Mouse (Mus musculus) WW6 (cell line): ENCODE data around the gene Mprip.

Source experiments
- DNase-seq: peaks from one replicate; pipeline ENCODE4 v3.0.0-alpha.2; 2013; ENCODE audit warnings: low read depth, low spot score

Gene Mprip

DNA sequence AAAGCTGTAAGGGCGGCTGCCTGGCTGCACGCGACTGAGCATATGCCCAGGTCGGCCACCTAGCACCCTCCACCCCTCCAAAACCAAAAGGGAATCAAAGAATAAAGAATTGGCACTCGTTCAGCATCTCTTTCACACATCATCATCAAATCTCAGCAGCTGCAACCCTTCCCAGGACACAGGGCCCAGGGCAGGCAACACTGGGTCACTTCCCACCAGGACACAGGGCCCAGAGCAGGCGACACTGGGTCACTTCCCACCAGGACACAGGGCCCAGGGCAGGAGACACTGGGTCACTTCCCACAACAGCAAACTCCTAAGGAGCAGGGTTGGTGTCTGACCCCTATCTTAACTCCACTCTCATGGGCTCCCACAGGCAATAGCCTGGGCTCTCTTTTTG, 132.3 kb downstream of the Mprip start:
- no peak for DNase-seq

DNA sequence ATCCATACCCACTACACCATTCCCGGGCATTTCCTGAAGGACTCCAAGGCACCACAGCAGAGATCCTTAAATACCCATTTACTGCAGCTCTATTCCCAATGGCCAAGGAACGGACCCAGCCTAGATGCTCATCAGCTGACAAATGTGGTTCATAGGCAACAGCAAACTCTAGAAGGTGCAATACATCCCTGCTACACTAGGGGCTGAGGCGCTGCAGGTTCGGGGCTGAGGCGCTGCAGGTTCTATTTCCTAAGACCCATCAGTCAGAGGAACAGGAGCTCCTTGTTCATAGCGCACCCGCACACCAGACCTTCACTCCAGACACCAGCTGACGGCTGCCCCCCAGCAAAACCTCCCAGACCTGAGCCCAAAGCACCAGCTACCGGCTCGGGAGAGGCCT, 139.3 kb downstream of the Mprip start:
- no peak for DNase-seq

DNA sequence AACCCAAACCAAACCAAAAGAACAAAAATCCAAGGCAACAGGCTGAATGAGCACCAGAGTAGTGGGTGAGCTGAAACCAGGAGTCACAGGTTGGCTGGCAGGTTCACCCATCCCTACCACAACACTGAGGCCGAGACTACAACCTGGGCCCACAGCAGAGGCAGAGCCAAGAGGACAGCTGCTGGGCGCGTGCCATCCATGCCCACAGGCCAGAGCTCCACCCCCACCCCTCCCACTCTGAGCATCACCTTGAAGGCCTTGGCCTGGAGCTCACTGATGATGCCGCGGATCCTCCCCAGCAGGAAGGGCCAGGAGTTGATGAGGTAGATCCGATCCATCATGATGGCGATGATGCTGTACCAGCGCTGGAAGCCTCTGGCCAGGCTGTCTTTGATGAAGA, 140.8 kb downstream of the Mprip start:
- DNase-seq, result no peak

DNA sequence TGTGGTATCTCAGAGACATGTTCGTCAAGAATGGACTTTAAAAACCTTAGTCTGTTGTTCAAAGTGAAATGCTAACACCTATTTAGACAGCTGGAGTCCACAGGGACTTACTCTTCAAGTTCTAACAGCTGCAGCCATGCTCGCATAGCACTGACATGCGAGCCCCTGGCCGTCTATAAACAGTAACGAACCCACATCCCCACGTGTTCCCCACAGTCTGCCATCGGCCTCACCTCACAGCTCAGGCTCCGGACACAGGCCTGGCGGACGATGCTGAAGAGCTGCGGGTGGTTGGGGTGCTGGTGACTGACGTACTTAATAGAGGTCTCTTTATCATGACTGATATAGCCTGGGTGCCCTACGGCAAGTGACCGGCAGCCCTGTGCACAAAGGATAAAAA, 142.4 kb downstream of the Mprip start:
- no peak for DNase-seq

DNA sequence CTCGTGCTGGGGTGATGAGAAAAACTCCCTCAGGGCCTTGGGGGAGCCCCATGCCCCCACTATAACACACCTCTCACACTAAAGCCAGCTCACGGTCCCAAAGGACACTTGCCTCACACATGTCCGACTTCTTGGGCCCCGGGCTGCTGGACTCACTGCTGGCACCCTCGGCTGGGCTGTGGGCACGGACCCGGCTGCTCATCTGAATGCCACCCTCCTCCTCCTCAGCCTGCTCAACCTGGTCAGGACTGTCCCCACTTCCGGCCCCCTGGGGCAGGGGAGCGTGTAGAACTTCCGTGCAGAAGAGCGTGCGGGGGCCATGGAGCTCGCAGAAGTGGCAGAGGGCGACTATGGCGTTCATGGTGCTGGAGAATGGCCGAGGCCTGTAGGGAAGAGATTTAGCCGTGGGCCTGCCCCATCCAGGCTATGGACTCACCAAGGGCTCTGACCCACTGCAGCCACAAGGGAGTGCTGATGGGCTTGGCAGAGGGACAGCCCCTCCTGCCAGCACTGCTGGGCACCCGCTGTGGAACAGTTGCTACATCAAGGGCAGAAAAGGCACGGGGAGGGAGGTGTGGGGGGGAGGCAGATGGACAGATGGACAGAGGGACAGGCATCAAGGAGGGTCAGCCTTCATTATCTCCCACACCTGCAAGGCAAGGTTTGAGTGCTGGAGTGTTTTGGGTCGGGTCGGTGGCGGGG, 143.5 kb downstream of the Mprip start:
- no peak for DNase-seq

DNA sequence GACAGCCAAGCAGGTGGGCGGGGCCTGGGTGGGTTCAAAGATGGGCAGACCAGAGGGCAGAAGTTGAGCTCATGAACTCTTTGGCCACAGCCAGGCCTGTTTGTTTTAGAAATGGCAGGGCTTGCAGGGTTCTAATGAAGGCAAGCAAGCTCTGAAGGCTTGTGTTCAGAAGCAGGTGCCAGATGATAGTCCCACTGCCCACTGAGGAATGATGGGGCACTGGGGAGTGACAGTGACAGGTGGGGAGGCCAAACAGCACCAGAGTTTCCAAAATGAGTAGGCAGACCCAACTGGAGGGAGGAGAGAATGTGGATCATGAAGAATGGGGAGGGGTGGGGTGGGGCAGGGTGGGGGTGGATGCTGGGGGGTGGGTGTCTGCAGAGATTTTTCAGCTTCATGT, 144.2 kb downstream of the Mprip start:
- no peak for DNase-seq

DNA sequence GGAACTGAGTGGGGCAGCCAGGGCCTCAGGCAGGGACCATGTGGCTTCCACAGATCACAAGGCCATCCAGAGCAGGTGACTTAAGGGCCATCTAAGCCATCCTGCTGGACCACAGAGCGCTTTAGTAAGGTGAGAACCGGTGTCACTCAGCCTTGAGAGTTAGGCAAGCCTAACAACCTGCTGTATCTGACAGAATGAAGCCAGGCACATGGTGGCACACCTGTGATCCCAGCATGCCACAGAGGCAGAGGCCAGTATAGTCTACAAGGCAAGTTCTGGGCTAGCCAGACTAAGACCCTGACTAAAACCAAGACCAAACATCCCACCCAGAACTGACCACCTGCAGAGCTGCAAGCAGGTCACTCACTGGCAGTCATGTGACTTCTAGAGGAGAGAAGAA, 144.6 kb downstream of the Mprip start:
- no peak for DNase-seq

DNA sequence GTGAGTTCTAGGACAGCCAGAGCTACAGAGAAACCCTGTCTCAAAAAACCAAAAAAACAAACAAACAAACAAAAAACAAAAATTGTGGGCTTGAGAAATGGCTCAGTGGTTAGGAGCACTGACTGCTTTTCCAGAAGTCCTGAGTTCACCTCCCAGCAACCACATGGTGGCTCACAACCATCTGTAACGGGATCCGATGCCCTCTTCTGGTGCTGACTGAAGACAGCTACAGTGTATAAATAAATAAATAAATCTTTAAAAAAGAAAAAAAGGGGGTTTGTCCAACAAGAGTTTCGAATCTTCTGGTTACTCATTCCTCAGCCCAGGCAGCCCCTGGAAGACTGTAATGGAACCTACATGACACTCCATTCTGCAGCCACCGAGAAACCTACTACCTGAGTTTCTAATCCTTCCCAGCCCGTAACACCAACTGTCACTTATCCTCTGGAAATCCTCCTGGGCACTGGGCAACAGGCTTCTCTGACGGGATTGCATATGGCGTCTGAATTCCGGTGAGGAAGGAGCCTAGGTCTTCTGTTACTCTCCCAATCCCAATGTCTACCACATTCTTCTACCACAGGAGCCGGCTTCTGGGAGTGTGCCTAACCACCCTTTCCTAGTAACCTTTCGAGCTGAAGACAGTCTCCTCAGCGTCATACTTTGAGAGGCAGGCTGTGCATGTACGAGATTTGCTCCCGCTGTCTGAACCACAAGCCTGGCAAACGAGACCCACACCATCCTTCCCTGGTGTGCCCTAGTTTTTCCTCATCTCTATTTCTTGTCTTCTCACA, 147.3 kb downstream of the Mprip start:
- no peak for DNase-seq

DNA sequence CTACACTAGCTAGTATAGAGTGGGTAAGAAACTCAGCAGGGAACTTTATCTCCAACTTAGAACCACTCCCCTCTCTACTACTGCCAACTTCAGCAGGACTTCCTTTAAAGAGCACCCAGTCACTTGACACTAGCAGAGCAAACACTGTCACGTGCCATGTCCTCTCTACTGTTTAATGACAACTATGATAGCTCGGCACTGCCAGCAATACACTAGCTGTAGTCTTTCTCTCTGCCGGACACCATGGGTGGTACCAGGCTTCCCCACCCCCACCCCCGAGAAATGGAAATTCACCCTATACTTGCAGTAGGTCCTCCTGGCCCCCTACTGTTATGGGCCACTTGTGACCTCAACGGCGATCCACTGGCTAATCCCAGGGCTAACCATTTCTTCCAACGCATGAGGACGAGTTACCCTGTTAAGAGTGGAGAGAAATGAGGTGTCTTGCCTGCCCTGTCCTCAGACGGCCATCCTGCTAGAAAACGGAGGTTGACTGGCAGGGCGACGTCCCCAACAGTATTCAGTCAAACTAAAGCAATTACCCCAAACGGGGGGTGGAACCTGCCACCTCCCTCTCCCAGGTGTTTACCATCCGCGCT, 148.1 kb downstream of the Mprip start:
- no peak for DNase-seq

DNA sequence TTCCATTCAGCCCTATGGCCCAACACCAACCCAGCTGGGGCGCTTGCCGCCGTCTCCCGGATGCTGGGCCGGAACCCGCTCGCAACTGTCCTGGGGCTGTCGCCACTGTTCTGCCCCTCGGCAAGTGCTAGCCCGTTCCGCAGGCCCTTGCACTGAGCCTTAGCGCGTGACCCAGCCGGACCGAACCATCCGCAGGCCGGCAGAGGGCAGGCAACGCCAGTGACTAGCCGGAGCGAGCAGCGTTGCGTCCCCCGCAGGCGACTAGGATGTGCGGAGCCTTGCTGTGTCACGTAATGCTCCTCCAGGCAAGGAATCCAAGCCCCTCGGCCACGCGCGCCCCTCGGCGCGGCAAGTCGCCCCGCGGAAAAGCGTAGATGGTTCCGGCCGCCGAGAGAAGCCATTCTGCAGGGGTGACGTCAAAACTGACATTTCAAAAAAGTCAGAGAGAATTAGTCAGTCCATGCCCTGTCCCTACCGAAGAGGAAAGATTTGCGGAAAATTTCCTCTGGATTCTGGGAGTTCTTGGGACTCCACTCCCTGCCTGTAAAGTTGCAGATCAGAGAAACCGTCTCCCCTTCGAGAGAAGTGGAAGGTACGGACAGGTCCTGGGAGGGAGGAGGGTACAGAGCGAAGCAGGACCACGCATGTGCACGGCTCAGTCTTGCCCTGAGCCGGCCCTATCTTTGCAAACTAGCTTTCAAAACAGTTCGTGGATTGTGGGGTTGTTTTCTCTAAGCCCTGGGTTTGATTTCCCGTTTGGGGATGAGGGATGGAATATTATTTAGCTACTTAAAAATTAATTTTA, 148.8 kb downstream of the Mprip start, which contains the start of gene Flcn:
Flcn (minus strand) TSS at position 347 of the 805 bp plus-strand sequence.
- peak; percentile 80 for DNase-seq

DNA sequence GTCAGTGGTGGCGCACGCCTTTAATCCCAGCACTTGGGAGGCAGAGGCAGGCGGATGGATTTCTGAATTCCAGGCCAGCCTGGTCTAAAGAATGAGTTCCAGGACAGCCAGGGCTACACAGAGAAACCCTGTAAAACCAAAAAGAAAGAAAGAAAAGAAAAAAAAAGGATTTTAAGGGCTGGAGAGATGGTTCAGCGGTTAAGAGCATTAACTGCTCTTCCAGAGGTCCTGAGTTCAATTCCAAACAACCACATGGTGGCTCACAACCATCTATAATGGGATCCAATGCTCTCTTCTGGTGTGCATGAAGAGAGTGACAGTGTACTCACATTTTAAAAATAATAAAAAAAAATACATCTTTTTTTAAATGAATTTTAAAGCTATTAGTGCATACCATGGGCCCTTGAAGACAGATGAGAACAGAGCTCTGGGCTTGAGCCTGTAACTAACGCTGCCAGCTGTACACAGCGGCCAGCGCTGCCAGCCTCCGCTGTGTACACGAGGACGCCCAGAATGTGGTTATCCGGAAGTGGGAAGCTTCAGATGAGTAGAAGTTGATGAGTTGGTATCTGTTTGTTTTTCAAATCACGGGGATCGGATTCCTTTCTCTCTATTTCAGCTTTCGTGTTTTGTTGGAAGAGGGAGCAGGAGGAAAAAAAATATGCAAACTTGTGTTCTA, 149.5 kb downstream of the Mprip start:
- DNase-seq, result no peak

DNA sequence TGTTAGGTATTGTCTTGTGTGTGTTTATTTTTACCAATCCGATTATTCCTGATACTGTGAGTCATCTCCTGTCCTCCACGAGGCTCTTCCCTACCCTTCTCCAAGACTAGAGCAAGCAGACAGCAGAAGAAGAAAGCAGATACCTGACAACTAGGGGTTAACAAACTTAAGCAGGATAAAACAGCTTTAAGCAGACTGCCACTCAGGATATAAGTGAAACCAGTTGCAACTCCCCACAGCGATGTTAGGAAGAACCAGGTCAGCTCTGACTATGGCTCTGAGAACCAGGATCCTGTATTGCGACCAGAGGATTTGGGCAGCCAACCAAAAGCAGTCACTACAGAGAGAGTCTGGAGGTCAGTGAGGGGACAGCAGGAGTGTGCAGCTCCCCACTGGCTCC, 150.1 kb downstream of the Mprip start:
- DNase-seq, result no peak

DNA sequence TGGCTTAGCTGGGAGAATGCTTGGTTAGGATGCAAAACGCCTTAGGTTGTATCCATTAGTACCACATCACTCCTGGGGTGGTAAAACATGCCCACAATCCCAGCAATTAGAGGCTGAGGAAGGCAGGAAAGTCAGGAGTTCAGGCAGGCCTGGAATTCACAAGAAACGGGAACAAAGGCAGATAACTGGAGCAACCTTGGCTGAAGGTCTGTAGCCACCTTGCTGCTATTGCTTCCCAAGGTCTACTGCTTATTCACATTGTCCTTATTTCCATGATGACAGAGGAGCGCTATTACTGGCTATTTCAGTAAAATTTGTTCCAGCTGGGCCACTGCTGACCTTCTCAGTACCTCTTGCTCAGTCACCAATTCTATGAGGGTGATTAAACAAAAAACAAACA, 152.2 kb downstream of the Mprip start:
- DNase-seq, result no peak

DNA sequence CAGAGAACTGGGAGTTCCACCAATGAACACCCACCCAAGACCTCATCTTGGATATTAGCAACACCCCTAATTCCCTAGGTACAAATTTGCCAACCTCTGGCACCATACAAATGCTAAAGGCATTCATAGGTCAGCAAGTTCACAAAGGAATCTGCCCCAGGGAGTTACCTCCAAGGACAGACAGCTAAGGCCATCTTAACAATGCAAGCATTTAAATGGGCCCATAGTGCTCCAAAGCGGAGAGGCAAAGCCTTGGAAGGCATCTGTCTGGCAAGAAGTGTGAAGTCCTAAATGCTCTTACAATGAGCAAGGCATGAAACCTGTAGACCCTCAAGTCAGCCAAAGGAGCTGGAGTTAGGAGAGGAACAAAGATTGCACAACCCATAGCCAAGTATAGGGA, 153.2 kb downstream of the Mprip start:
- peak; percentile 53 for DNase-seq

DNA sequence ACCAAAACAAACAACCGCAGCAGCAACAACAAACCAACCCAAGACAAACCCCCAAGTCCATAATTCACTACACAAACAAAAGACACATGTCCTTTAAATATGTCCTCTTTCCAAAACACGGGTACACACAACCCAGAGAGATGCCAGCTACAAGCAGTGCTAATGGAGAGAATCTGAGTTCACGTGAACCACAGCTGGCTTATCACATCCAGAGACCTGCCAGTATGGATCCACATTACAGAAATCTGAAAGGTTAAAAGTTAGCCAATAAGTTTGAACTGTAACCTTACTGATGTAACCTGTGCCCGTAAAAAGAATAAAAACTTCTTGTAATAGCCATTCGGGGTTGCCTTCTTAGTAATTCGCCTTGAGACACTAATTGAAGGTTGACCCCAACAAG, 153.8 kb downstream of the Mprip start:
- no peak for DNase-seq

DNA sequence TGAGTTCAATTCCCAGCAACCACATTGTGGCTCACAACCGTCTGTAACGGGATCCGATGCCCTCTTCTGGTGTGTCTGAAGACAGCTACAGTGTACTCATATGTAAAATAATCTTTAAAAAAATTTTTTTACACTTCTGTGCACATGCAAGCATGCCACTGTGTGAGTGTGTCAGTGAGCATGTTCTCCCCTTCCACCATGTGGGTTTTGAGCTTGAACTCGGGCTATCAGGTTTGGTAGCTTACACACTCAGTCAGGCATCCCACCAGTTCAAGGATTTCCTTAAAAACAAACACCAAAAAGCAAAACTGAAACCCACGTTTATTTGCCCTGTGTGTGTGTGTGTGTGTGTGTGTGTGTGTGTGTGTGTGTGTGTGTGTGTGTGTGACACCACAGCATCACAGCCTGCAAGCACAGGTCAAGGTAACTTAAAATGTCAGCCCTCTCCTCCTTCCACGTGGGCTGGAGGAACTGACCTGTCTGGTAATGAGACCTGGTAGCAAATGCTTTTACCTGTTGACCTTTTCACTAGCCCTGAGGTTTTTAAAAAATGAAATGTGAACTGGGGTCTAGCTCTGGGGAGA, 154.5 kb downstream of the Mprip start:
- DNase-seq, result no peak

DNA sequence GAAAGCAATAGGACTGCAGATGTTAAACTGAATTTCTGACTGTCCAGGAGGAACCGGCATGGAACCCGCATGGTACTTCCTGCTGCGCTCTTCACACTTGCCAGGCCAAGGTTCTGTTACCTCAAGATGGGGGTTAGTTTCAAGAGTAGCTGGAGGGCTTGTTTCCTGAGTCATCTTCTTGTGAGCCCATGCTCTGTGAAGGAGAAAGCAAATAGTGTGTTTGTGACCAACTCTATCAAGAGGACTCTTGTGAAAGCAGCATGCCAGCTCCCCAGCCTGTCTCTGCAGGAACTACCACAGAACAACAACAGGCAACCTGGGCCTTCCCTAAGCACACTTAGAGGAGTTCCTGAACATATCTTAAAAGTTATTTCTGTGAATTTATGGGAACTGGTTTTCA, 156.8 kb downstream of the Mprip start:
- DNase-seq, result no peak

DNA sequence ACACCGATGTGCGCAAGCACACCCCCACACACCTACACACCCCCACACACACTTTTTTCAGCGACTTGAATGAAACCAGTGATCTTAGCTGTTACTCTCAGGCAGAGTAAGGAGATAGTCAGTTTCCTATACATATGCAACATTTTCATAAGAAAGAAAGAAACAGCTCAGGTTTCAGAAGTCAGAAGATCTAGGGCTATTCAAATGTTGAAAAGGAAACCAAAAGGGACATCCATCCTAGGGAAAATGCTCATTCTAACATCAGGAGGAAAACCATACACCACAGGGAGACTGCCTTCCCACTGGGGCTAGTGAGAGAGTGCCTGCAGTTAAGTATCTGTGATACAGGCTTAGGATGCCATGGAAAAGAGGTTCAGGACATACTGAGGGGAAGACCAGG, 160.5 kb downstream of the Mprip start:
- no peak for DNase-seq
